Mouse (Mus musculus) embryonic facial prominence, embryonic 11.5 days (tissue): ENCODE measurements around the gene Copz2. TPM values are rescaled to one million over a fixed set of nuclear protein-coding genes. Genes with fewer than 3 reads are reported as not detected.
A peak's percentile ranks its signal among the peaks of the same experiment; 100 is the strongest.

Source experiments
- microRNA counts: library from miRNA; unstranded; fragments of <30 nt; microRNA quantifications from one replicate; lab custom pipeline; 2016
- microRNA-seq: library from miRNA; unstranded; fragments of <30 nt; microRNA quantifications from one replicate; pipeline ENCODE4, GENCODE M21; 2016; ENCODE audit warnings: borderline number of aligned reads
- polyA plus RNA-seq: library from polyadenylated mRNA; unstranded; fragments of >200 nt; fragmentation: Nextera tagmentation; extraction: Ambion mirVana; gene quantifications from 2 replicates; pipeline ENCODE4 v1.2.1, GENCODE M21; 2014

Gene Copz2
- polyA plus RNA-seq, 1 experiment from 2014 or later = 61.1 TPM

MicroRNA genes within 50 kb of the gene (microRNA counts, 519-probe panel; counts per million panel counts)
- microRNA mmu-miR-152 (lab: Ali Mortazavi, UCI) = 4,439 counts per million, percentile 73 among the panel's probes with 10 or more counts

Small RNAs within 50 kb of the gene (microRNA-seq; reads per million reads assigned to microRNA genes)
- gene Mir152 = 110 reads per million, percentile 42 among the genes with 10 or more reads in this experiment

Other genes with a start within 250 kb of the Copz2 start
- 9.8 and 10.4 TPM in 2 replicates for gene Snx11, start 72.3 kb upstream of the Copz2 start, polyA plus RNA-seq
- gene Cbx1, start 60.7 kb upstream of the Copz2 start, polyA plus RNA-seq = 160 and 179 TPM in 2 replicates
- gene Nfe2l1, start 19.9 kb upstream of the Copz2 start, polyA plus RNA-seq = 30.3 and 32.5 TPM in 2 replicates
- gene Cdk5rap3, start 66.6 kb downstream of the Copz2 start, polyA plus RNA-seq = 76.0 and 76.2 TPM in 2 replicates
- gene Prr15l, start 78.2 kb downstream of the Copz2 start, polyA plus RNA-seq = 1.7 and 2.8 TPM in 2 replicates
- gene Pnpo, start 94.1 kb downstream of the Copz2 start, polyA plus RNA-seq = 26.7 and 29.0 TPM in 2 replicates
- gene Sp2, start 133.1 kb downstream of the Copz2 start, polyA plus RNA-seq = 15.8 and 18.3 TPM in 2 replicates
- gene Sp6, start 163.5 kb downstream of the Copz2 start, polyA plus RNA-seq = 0.29 and 0.45 TPM in 2 replicates
- gene Scrn2, start 180.1 kb downstream of the Copz2 start, polyA plus RNA-seq = 20.4 and 26.0 TPM in 2 replicates
- 1.1 and 1.3 TPM in 2 replicates for gene Lrrc46, start 191.5 kb downstream of the Copz2 start, polyA plus RNA-seq
- 85.7 and 91.2 TPM in 2 replicates for gene Mrpl10, start 191.7 kb downstream of the Copz2 start, polyA plus RNA-seq
- 4.3 and 5.8 TPM in 2 replicates for gene Osbpl7, start 200.8 kb downstream of the Copz2 start, polyA plus RNA-seq